Mouse (Mus musculus) hindbrain, embryonic 16.5 days (tissue): ENCODE measurements around the gene Yipf3. TPM values are rescaled to one million over a fixed set of nuclear protein-coding genes. Genes with fewer than 3 reads are reported as not detected.

Source experiments
- ATAC-seq: fragments of 200-750 bp; cut with Nextera tagmentation; 2 replicates; pipeline ENCODE4 v1.8.0; 2017; ENCODE audit warnings: moderate TSS enrichment, moderate library complexity
- H3K27ac ChIP-seq: fragments of 300-500 bp; sonication (generic); 2 replicates; pipeline ENCODE4 v1.5.1; 2014; ENCODE audit warnings: low read depth, mild to moderate bottlenecking, control low read depth, low read length, moderate library complexity
- H3K27me3 ChIP-seq: fragments of 300-500 bp; sonication (generic); replicated peaks from 2 replicates; pipeline ENCODE4 v1.6.1; 2014; ENCODE audit warnings: low read length; ENCODE audit not compliant: control insufficient read depth, insufficient read depth
- H3K36me3 ChIP-seq: fragments of 300-500 bp; sonication (generic); 2 replicates; pipeline ENCODE4 v1.6.1; 2014; ENCODE audit warnings: mild to moderate bottlenecking, low read length, moderate library complexity, mixed read lengths; ENCODE audit not compliant: control insufficient read depth, insufficient read depth
- H3K4me1 ChIP-seq: fragments of 300-500 bp; sonication (generic); 2 replicates; pipeline ENCODE4 v1.6.1; 2014; ENCODE audit warnings: low read depth, low read length; ENCODE audit not compliant: control insufficient read depth, insufficient read depth
- H3K4me2 ChIP-seq: fragments of 300-500 bp; sonication (generic); 2 replicates; pipeline ENCODE4 v1.6.1; 2014; ENCODE audit warnings: mild to moderate bottlenecking, low read length, control low read depth, moderate library complexity
- H3K4me3 ChIP-seq: fragments of 300-500 bp; sonication (generic); 2 replicates; pipeline ENCODE4 v1.5.1; 2014; ENCODE audit warnings: mild to moderate bottlenecking, low read length, control low read depth, moderate library complexity
- H3K9ac ChIP-seq: fragments of 300-500 bp; sonication (generic); 2 replicates; pipeline ENCODE4 v1.6.1; 2014; ENCODE audit warnings: low read depth, mild to moderate bottlenecking, control low read depth, low read length, moderate library complexity
- H3K9me3 ChIP-seq: fragments of 300-500 bp; sonication (generic); 2 replicates; pipeline ENCODE4 v1.6.1; 2014; ENCODE audit warnings: mild to moderate bottlenecking, low read length, moderate library complexity; ENCODE audit not compliant: control insufficient read depth
- WGBS: fragments of 180-500 bp; shearing (Covaris S2); extraction: QIAGEN DNeasy Blood & Tissue Kit; methylation state at CpG from one replicate; pipeline ENCODE4 v1.1.7; 2014; 5-methylcytosine and 5-hydroxymethylcytosine counted together
- polyA plus RNA-seq: library from polyadenylated mRNA; unstranded; fragments of >200 nt; fragmentation: Nextera tagmentation; extraction: Ambion mirVana; gene quantifications from 2 replicates; pipeline ENCODE4 v1.2.1, GENCODE M21; 2015

Gene Yipf3
- polyA plus RNA-seq, 1 experiment from 2014 or later: 105 TPM

- no peak overlapping the region for H3K27ac ChIP-seq
- no peaks in the 10 kb centered on the region for H3K9me3 ChIP-seq
- no peak overlapping the region for H3K9ac ChIP-seq
- ATAC-seq: no peak
- no peaks in the 10 kb centered on the region for H3K27me3 ChIP-seq
- peaks cover 51% of the 10 kb centered on the region for H3K36me3 ChIP-seq
- WGBS: 91% methylated on average over 6 of the region's 6 CpGs
- H3K4me1 ChIP-seq: no peaks in the 10 kb centered on the region
- no peak overlapping the region for H3K4me2 ChIP-seq
- H3K4me3 ChIP-seq: no peak overlapping the region
These were observed 10.8 kb upstream of the Yipf3 start for GRCm38 (mm10) chr17:46237079-46237478.

- WGBS: 82% methylated on average over 5 of the region's 5 CpGs
- H3K4me1 ChIP-seq: no peaks in the 10 kb centered on the region
- no peaks in the 10 kb centered on the region for H3K27me3 ChIP-seq
- H3K27ac ChIP-seq: no peak overlapping the region
- ATAC-seq: no peak
- H3K9me3 ChIP-seq: no peaks in the 10 kb centered on the region
- no peak overlapping the region for H3K4me3 ChIP-seq
- H3K9ac ChIP-seq: no peak overlapping the region
- peaks cover 55% of the 10 kb centered on the region for H3K36me3 ChIP-seq
- H3K4me2 ChIP-seq: no peak overlapping the region
These were observed 10.4 kb upstream of the Yipf3 start for GRCm38 (mm10) chr17:46237480-46237879.

DNA sequence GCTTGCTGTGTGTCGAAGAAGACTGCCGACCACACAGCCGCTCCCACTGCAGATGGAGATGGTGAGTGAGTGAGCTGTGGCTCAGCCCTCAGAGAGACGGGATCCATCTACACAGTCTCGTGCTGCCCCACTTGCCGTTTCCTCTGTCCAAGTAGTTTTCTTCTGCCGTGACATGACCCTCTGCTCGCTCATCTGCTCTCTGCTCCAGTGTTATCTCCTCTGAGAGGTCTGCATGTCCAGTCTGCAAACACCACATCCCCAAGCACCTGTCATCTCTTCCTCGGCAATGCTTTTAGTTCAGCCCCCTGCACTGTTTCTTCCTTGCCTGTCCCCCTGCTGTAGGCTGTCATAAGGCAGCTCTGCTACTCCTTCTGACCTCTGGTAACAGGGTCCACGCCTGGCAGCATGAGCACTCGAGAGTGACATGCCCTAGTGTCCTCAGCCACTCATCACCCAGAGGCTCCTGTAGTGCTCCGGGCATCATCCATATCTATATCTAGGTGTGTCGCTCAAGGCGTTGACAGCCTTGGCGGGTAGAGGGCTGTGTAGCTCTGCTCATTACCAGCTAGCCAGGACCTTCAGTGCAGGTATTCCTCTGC, 8.3 kb upstream of the Yipf3 start:
- Histone ChIP-seq H3K27me3 (no peaks in the 10 kb centered on the region), H3K36me3 (peaks cover 59% of the 10 kb centered on the region), H3K4me3 (no peak overlapping the region), H3K4me2 (no peak overlapping the region), H3K27ac (no peak overlapping the region), H3K9me3 (no peaks in the 10 kb centered on the region), H3K9ac (no peak overlapping the region), H3K4me1 (no peaks in the 10 kb centered on the region)
- no peak for ATAC-seq
- WGBS: 96% methylated on average over 15 of the region's 15 CpGs

DNA sequence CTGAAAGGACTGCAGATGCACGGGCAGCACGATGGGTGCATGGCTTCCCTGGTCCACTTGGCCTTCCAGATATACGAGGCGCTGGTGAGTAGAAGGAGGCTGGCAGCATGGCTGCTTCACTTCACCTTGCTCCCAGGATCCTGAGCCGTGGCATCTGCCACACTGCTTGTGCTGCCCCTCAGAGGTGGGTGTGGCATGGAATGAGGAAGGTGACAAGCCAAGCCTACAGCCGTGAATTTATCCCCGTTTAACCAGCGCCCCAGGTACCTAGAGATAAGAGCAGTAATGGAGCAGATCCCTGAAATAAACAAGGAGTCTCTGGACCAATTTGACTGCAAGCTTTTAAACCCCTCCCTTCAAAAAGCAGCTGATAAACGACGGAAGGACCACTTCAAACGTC, 6.4 kb upstream of the Yipf3 start:
- 81% methylated on average over 11 of the region's 11 CpGs for WGBS

DNA sequence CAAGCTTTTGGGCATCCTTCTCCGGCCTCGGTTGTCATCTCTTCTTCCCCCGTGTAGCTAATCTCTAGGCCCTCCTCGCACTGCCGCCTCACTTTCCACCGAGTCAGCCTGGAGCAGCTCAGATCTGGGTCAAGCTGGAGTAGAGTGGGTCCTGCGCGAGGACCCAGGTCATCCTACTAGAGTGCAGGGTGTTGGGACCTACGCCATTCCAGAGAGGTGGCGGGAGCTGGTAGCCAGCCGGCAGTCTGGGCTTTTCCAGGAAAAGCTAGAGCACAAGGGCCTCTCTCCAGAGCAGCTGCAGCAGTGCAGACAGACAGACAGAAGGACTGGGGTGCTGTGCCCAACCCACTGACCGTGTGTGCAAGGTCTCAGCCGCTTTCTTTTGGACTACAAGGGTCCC, 5.6 kb upstream of the Yipf3 start:
- H3K9me3 ChIP-seq: no peaks in the 10 kb centered on the region
- no peak overlapping the region for H3K27ac ChIP-seq
- H3K4me2 ChIP-seq: no peak overlapping the region
- no peak for ATAC-seq
- peaks cover 9% of the 10 kb centered on the region for H3K4me1 ChIP-seq
- no peak overlapping the region for H3K4me3 ChIP-seq
- H3K36me3 ChIP-seq: peaks cover 55% of the 10 kb centered on the region
- no peaks in the 10 kb centered on the region for H3K27me3 ChIP-seq
- no peak overlapping the region for H3K9ac ChIP-seq
- 87% methylated on average over 13 of the region's 13 CpGs for WGBS

More for the DNA sequence above, 6.4 kb upstream of the Yipf3 start:
- H3K9me3 ChIP-seq: no peaks in the 10 kb centered on the region
- no peaks in the 10 kb centered on the region for H3K27me3 ChIP-seq
- H3K4me3 ChIP-seq: no peak overlapping the region
- no peak overlapping the region for H3K9ac ChIP-seq
- no peak for ATAC-seq
- H3K4me2 ChIP-seq: no peak overlapping the region
- peaks cover 2% of the 10 kb centered on the region for H3K4me1 ChIP-seq
- no peak overlapping the region for H3K27ac ChIP-seq
- peaks cover 63% of the 10 kb centered on the region for H3K36me3 ChIP-seq

GRCm38 (mm10) chr17:46242993-46243392, 4.9 kb upstream of the Yipf3 start:
- no peak overlapping the region for H3K4me3 ChIP-seq
- H3K4me2 ChIP-seq: no peak overlapping the region
- ATAC-seq: no peak
- H3K9me3 ChIP-seq: no peaks in the 10 kb centered on the region
- WGBS: 91% methylated on average over 4 of the region's 4 CpGs
- peaks cover 52% of the 10 kb centered on the region for H3K36me3 ChIP-seq
- H3K4me1 ChIP-seq: peaks cover 9% of the 10 kb centered on the region
- no peak overlapping the region for H3K9ac ChIP-seq
- no peaks in the 10 kb centered on the region for H3K27me3 ChIP-seq
- no peak overlapping the region for H3K27ac ChIP-seq

DNA sequence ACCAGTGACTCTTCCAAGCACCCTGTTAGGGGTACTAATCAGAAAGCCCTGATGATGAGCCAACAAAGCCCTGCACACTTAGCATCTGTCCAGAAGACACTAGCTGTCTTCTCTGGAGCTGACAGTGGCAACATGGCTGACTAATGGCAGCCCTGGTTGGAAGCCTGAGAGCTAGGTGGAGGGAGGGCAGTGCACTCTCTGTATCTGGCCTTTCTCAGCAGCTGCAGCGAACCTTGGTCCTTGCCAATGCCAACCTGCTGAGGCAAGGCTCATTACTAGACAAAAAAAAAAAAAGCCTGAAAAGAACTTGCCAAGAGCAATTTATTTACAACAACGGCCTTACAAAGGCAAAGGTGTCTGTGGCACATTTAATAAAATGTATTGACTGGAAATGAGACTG, 4.3 kb upstream of the Yipf3 start:
- Histone ChIP-seq H3K4me1 (peaks cover 10% of the 10 kb centered on the region), H3K36me3 (peaks cover 49% of the 10 kb centered on the region), H3K27me3 (no peaks in the 10 kb centered on the region), H3K9me3 (no peaks in the 10 kb centered on the region), H3K9ac (no peak overlapping the region), H3K4me3 (no peak overlapping the region), H3K4me2 (no peak overlapping the region), H3K27ac (no peak overlapping the region)
- ATAC-seq: no peak
- WGBS: 65% methylated on average over 2 of the region's 2 CpGs

DNA sequence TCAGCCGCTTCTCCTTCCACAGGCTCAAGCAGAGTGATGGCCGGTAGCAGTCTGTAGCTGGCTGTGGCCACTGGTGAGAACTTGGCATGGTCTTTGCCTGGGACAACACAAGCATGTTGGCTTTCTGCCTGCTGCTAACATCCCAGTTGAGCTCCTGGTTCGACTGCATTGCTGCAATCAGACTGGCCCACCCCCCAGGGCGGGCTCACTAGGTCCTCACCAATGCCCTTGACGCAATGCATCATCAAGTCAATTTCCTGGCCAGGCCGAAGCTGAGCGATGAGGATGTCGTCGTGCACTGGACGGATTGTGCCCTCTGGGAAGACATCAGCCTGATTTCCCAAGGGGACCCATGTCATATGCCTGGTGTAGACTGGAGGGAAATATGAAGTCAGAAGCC, 3.3 kb upstream of the Yipf3 start:
- ATAC-seq: no peak
- H3K36me3 ChIP-seq: peaks cover 44% of the 10 kb centered on the region
- WGBS: 54% methylated on average over 10 of the region's 10 CpGs

DNA sequence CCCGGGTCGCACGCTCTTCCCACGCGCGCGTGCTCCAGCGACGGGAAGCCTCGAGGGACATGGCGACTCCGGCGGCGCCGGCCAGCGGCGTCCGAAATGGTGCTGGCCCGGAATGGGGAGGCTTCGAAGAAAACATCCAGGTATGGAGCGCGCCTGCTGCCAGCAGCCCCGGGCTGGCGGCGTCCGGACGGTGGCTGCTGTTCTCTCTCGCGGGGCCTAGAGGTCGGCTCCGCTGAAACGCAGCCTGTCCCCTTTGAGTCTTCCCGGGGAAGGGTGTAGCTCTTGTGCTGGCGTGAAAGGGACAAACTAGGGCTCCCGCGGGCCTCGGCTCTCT, 276 bp downstream of the Yipf3 start:
- Histone ChIP-seq H3K27ac (peak overlapping the region; percentile 82), H3K4me1 (peaks cover 25% of the 10 kb centered on the region), H3K9me3 (no peaks in the 10 kb centered on the region), H3K27me3 (no peaks in the 10 kb centered on the region), H3K36me3 (peaks cover 39% of the 10 kb centered on the region), H3K9ac (peak overlapping the region; percentile 81), H3K4me2 (peak overlapping the region; percentile 91), H3K4me3 (peak overlapping the region; percentile 63)
- WGBS: under 1% methylated on average over 37 of the region's 37 CpGs
- peak; percentile 64 for ATAC-seq

More for the DNA sequence above, 3.3 kb upstream of the Yipf3 start:
- H3K4me2 ChIP-seq: no peak overlapping the region
- H3K27me3 ChIP-seq: no peaks in the 10 kb centered on the region
- peaks cover 19% of the 10 kb centered on the region for H3K4me1 ChIP-seq
- H3K9ac ChIP-seq: no peak overlapping the region
- H3K4me3 ChIP-seq: no peak overlapping the region
- no peaks in the 10 kb centered on the region for H3K9me3 ChIP-seq
- no peak overlapping the region for H3K27ac ChIP-seq

DNA sequence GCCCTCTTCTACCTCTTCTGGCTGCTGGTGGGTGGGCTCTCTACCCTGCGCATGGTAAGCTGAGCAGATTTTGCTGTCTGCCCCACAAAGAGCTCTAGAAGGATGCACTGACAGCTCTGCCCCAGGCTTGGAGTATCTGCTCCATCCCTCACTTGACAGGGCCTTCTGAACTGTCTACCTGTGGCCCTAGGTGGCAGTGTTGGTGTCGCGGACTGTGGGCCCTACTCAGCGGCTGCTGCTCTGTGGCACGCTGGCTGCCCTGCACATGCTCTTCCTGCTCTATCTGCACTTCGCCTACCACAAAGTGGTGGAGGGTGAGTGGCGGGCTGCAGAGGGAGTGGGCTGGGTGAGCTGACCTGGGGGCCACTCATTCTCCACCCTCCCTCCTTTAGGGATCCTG, 3.3 kb downstream of the Yipf3 start:
- no peak for ATAC-seq
- Histone ChIP-seq H3K4me3 (no peak overlapping the region), H3K36me3 (peaks cover 18% of the 10 kb centered on the region), H3K27ac (no peak overlapping the region), H3K4me1 (peaks cover 38% of the 10 kb centered on the region), H3K9me3 (no peaks in the 10 kb centered on the region), H3K4me2 (no peak overlapping the region), H3K27me3 (no peaks in the 10 kb centered on the region), H3K9ac (no peak overlapping the region)
- 79% methylated on average over 7 of the region's 7 CpGs for WGBS
